Mouse (Mus musculus): ENCODE measurements around the gene Clpsl2.
A peak's percentile ranks its signal among the peaks of the same experiment; 100 is the strongest.

Gene Clpsl2

GRCm38 (mm10) chr17:28549111-28549510, at the start of gene Clpsl2:
Gene Clpsl2 (plus strand): TSS chr17:28549411.
- no peak for DNase-seq (ENCODE audit: low spot score in 2 of 2)

DNA sequence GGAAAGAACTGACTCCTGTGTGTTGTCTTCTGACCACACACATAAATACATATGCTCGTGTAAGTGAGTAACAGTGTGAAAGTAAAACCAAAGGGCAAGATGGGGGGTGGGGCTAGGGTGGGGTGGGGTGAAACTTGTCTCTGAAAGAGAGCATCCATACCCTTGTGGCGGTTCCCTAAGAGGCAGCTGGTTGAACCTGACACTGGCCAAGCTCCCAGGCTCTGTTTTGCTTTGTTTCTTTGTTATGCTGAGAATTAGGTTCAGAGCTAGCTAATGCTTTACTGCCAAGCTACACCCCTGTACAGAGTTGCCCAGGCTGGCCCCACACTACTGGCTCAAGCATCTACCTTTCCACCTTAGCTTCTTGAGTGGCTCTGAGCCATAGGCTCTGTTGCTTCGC, 48.7 kb upstream of the Clpsl2 start:
- no peak for DNase-seq (ENCODE audit: low spot score in 2 of 2)

GRCm38 (mm10) chr17:28502196-28502821, 46.9 kb upstream of the Clpsl2 start:
- no peak for DNase-seq (ENCODE audit: low spot score in 2 of 2)

- no peak for DNase-seq (ENCODE audit: low spot score in 2 of 2)
Measured at GRCm38 (mm10) chr17:28504182-28504581, 45.0 kb upstream of the Clpsl2 start.

GRCm38 (mm10) chr17:28505591-28505990, 43.6 kb upstream of the Clpsl2 start:
- no peak for DNase-seq (ENCODE audit: low spot score in 2 of 2)

DNA sequence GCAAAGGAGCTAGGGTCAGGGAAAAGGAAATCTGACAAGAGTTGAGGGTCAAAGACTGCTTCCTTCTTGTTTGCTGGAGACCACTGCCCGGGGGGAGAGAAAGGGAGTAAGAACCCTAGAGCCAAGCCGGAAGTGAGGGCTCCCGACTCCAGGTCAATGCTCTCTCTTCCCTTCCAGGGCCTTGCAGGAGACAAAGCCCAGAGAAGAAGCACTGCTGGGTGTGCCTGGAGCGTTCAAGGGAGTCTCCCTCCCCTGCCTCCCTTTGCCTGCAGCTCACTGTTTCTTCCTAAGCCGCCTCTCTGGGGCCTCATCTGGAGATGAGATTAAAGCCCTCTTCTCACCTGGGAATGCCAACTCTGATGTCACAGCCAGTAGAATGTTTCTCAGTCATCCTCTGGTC, 42.3 kb upstream of the Clpsl2 start:
- no peak for DNase-seq (ENCODE audit: low spot score in 2 of 2)

- DNase-seq (ENCODE audit: low spot score in 2 of 2): no peak
Measured at GRCm38 (mm10) chr17:28507496-28507895, 41.7 kb upstream of the Clpsl2 start.

GRCm38 (mm10) chr17:28510445-28511342, 38.5 kb upstream of the Clpsl2 start:
- DNase-seq (ENCODE audit: low spot score in 2 of 2): no peak

GRCm38 (mm10) chr17:28511616-28512541, 37.3 kb upstream of the Clpsl2 start:
- no peak for DNase-seq (ENCODE audit: low spot score in 2 of 2)

DNA sequence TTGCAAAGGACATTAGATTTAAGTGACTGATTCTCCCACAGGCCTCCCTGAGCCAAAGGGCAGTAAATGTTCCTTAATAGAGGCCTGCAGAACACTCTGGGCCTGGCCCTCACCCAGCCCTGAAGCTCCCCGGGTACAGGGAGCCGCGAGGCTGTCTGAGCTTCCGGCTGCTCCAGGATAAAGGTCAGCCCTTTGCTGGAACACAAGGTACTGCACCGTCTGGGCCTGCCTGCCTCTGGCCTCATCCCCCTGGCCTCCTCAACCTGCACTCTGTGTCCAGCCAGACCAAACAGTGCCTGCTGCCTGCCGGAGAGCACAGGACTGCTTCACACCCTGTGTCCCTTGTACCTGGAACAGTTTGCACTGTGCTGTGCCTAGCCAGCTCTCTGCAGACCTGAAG, 36.5 kb upstream of the Clpsl2 start:
- DNase-seq (ENCODE audit: low spot score in 2 of 2): no peak

DNA sequence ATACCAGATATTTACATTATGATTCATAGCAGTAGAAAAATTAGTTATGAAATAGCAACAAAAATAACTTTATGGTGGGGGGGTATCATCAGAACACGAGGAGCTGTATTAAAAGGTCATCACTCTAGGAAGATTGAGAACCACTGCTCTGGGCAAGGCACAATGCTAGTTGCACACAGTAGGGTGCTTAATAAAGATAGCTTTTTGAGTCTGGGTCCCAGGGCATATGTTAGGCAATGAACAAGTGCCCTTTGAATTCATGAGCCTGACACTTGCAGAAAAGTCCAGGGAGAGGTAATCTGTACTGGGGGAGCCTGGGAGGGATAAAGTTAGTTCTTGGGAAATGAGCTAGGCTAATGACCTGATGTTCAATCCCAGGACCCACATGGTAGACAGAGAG, 35.9 kb upstream of the Clpsl2 start:
- DNase-seq (ENCODE audit: low spot score in 2 of 2): no peak

- no peak for DNase-seq (ENCODE audit: low spot score in 2 of 2)
Measured at GRCm38 (mm10) chr17:28513844-28514243, 35.4 kb upstream of the Clpsl2 start.

- DNase-seq (ENCODE audit: low spot score in 2 of 2): no peak
Measured at GRCm38 (mm10) chr17:28514555-28514954, 34.7 kb upstream of the Clpsl2 start.

DNA sequence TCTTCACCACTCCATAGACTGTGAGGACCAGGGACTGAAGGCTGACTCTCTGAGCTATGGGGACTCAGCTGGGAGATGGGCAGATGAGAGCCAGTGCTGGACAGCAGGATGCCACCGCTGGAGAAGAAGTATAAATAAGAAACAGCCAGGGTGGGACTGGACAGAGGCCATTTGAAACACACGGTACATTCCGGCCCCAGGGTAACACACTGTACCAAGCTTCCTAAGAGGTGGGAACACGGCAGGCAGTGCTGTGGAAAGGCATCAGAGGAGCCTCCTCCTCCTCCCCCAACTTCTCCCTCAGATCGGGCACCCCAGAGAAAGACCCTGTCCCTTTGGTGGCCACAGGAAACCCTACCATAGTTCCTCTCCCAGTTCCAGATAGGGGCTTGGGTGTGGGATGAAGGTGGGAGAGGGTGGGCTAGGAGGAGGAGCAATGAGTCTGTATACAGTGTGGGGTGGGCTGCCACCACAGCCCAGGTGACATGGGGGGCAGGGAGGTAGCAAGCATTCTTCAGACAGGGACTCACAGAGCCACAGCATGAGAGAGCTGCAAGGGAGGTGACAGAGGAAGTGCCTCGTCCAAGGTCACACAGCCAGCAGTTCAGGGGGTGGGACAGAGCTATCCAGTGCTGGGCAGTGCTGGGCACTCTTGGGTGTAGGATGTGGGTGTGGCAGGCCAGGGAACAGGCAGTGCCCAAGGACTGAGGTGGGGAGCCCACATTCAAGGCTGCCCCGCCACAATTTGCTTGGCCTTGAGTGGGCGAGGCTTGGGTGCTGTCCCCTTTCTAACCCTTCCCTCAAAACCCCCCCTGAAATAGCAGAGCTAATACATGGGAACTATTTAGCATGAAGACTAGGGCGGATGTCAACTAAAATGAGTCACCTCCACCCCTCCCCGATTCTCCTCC, 33.5 kb upstream of the Clpsl2 start:
- peak; percentile 54 to 55 for DNase-seq (ENCODE audit: low spot score in 2 of 2)

DNA sequence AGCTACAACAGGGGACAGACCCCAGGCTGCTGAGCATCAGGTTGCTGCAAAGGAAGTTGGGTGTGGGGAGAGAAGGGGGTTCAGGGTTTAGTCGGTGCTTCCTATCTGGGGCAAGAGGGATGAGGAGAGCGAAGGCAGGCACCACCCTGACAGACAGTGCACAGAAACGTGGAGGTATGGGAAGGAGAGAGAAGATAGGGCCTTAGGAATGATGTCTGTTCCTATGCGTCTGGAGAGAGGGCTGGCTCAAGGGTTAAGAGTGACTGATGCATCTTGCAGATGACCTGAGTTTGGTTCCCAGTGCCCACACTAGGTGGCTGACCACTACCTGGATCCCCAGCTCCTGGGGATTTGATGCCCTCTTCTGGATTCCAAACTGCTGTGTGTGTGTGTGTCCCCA, 32.3 kb upstream of the Clpsl2 start:
- DNase-seq (ENCODE audit: low spot score in 2 of 2): peak in 1 of 2 experiments; percentile 57

DNA sequence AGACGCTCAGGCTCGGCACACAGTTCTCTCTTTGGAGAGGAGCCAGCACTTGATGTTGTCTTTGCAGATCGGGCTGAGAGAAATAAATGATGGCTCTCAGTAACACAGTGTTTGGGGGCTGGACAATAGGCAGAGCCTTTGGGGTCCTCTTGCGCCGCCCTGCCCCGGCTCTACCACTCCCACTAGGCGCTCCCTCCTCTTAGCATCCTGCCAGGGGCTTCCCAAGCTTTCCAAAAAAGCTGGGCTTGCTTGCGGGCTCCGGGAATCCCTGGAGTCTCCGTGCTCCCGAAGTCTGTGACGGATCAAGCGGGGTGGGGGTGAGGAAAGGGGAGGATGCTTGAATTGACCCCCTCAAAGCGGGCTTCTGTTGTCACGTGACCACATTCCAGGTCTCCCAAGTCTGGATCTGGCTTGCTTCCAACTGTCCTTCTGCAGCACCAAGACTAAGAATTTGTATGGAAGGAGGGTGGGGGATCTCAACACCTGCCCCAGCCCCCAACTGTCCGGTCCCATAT, 31.7 kb upstream of the Clpsl2 start, which contains the start of gene Fkbp5:
Gene Fkbp5 (minus strand): TSS at position 87 of the 515 bp plus-strand sequence.
- no peak for DNase-seq (ENCODE audit: low spot score in 2 of 2)

- peak; percentile 71 to 77 for DNase-seq (ENCODE audit: low spot score in 2 of 2)
Measured at GRCm38 (mm10) chr17:28517956-28518614, 31.1 kb upstream of the Clpsl2 start.

DNA sequence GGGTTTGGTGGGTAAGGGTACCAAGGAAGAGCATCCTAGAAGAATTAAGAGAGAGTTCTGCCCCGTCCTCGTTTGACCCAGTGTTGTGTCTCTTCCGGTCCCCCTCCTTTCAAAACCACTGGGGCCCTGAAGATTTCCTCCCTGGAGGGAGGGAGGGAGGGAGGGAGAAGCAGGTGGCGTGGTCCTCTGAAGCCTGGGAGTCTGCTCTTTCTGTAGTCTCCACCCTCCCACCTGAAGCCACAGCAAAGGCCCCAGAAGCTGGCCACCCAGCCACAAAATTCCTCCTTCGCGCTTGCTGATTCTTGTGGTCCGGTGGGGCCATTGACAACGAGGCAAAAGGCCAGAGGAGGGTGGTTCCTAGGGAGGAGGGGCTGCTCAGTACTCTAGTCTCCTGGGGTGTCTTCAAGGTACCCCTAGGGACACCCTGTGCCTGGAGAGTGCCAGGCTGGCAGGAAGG, 30.6 kb upstream of the Clpsl2 start:
- DNase-seq (ENCODE audit: low spot score in 2 of 2): peak; percentile 52 to 68

DNA sequence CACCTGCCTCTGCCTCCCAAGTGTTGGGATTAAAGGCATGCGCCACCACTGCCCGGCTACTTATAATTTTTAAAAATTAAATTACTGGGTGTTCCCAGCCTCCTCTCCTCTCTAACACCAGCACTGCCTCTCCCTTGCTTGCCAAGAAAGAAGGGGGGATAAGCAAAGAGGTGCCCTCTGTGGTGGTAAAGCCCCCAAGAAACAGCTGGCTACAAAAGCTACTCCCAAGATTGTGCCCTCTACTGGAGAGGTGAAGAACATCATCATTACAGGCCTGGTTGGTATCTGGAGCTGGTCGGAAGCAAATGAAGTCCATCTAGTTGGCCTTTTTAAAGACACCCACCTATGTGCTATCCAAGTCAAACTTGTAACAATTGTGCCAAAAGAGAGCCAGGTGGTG, 29.4 kb upstream of the Clpsl2 start:
- DNase-seq (ENCODE audit: low spot score in 2 of 2): peak in 1 of 2 experiments; percentile 63

GRCm38 (mm10) chr17:28520561-28520960, 28.6 kb upstream of the Clpsl2 start:
- DNase-seq (ENCODE audit: low spot score in 2 of 2): no peak
